Mouse (Mus musculus) CH12.LX (cell line): ENCODE results near the gene Htt.

ENCODE experiments used
- BHLHE40 ChIP-seq: IDR thresholded peaks from 2 replicates; pipeline ENCODE4 v1.6.1; 2011; ENCODE audit warnings: mild to moderate bottlenecking, low read depth, low read length, improper control_type of control experiment
- CTCF ChIP-seq, 2 experiments: IDR thresholded peaks in 1 of 2; conservative IDR thresholded peaks in 1 of 2; 2 replicates each; pipeline ENCODE4 v1.5.1; 2011 to 2012; ENCODE audit warnings: low read depth in 2 of 2, low read length in 2 of 2, improper control_type of control experiment in 1 of 2, inconsistent platforms in 1 of 2, mild to moderate bottlenecking in 1 of 2, moderate library complexity in 1 of 2
- E2F4 ChIP-seq: IDR thresholded peaks from 2 replicates; pipeline ENCODE4 v1.6.1; 2011; ENCODE audit warnings: low read depth, low read length, improper control_type of control experiment; ENCODE audit not compliant: insufficient replicate concordance
- EP300 ChIP-seq: IDR thresholded peaks from 2 replicates; pipeline ENCODE4 v1.6.1; 2011; ENCODE audit warnings: low read length, improper control_type of control experiment
- GABPA ChIP-seq: IDR thresholded peaks from 2 replicates; pipeline ENCODE4 v1.6.1; 2012; ENCODE audit warnings: low read depth, low read length, improper control_type of control experiment, inconsistent platforms; ENCODE audit not compliant: insufficient replicate concordance
- HCFC1 ChIP-seq: IDR thresholded peaks from 2 replicates; pipeline ENCODE4 v1.6.1; 2012; ENCODE audit warnings: low read depth, mild to moderate bottlenecking, inconsistent platforms, low read length, improper control_type of control experiment
- IRF4 ChIP-seq: IDR thresholded peaks from 2 replicates; pipeline ENCODE4 v1.6.1; 2014; ENCODE audit warnings: low read depth, mild to moderate bottlenecking, inconsistent platforms, low read length, improper control_type of control experiment
- MAX ChIP-seq: IDR thresholded peaks from 2 replicates; pipeline ENCODE4 v1.6.1; 2011; ENCODE audit warnings: low read length, improper control_type of control experiment
- MYC ChIP-seq: IDR thresholded peaks from 2 replicates; pipeline ENCODE4 v1.6.1; 2011; ENCODE audit warnings: low read depth, mild to moderate bottlenecking, improper control_type of control experiment, low read length
- POLR2A ChIP-seq: IDR thresholded peaks from 2 replicates; pipeline ENCODE4 v1.6.1; 2011; ENCODE audit warnings: low read depth, mild to moderate bottlenecking, improper control_type of control experiment, low read length
- SMC3 ChIP-seq: IDR thresholded peaks from 2 replicates; pipeline ENCODE4 v1.6.1; 2011; ENCODE audit warnings: low read depth, low read length, improper control_type of control experiment
- USF2 ChIP-seq: conservative IDR thresholded peaks from 2 replicates; pipeline ENCODE4 v1.6.1; 2011; ENCODE audit warnings: low read depth, low read length, improper control_type of control experiment
- ZC3H11A ChIP-seq: IDR thresholded peaks from 2 replicates; pipeline ENCODE4 v1.6.1; 2012; ENCODE audit warnings: low read depth, mild to moderate bottlenecking, inconsistent platforms, low read length, improper control_type of control experiment
- ZKSCAN1 ChIP-seq: IDR thresholded peaks from 2 replicates; pipeline ENCODE4 v1.6.1; 2012; ENCODE audit warnings: low read depth, inconsistent platforms, low read length, improper control_type of control experiment, borderline replicate concordance

DNA sequence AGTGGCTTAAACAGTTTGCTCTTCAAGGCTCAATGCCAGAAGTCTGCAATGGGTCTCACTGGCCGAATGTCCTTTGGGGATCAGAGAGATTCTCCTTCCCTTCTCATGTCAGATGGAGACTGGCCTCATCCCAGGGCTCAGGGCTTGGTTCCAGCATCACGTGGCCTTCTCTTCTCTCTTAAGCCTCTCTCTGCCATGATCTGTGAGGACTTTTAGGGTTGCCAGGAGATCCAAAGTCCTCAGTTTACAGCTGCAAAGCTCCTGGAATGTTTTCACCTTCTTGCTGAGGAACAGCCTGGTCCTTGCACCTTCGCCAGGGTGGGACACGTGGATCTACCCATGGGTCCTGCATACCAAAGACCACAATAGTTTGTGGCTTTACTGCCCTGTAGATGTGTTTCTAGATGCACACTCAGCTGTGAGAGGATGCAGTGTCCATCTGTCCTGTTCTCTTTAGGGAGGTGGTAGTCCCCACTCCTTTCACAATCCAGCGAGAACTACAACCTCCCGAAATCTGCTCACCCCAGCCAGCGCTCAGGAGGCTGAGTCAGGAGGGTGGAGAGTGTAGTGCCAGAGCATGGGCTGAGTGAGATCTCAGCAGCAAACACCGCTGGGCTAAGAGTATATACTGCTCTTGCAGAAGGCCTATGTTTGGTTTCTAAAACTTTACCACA, 189.8 kb downstream of the Htt start:
- no peak for TF ChIP-seq MAX
- TF ChIP-seq POLR2A = no peak
- no peak for TF ChIP-seq HCFC1
- TF ChIP-seq BHLHE40 = no peak
- no peak for TF ChIP-seq CTCF (conservative IDR thresholded peaks at IDR 0.05 in 1 of 2, IDR thresholded peaks at IDR 0.05 in 1 of 2; ENCODE audit: low read depth in 2 of 2, low read length in 2 of 2)
- no peak for TF ChIP-seq EP300
- no peak for TF ChIP-seq ZKSCAN1
- no peak for TF ChIP-seq USF2
- no peak for TF ChIP-seq E2F4
- TF ChIP-seq SMC3 = no peak
- no peak for TF ChIP-seq IRF4
- TF ChIP-seq GABPA = no peak
- TF ChIP-seq ZC3H11A = no peak
- TF ChIP-seq MYC = no peak
